Mouse (Mus musculus) heart, embryonic 10.5 days (tissue): ENCODE data around the gene Trpm7. TPM values are rescaled to one million over a fixed set of nuclear protein-coding genes. Genes with fewer than 3 reads are reported as not detected.

Experiments used
- DNase-seq: peaks from one replicate; pipeline ENCODE4 v3.0.0-alpha.2; 2017; ENCODE audit warnings: low spot score
- H3K27ac ChIP-seq: fragments of 300-500 bp; sonication (generic); 2 replicates; pipeline ENCODE4 v1.5.1; 2016; ENCODE audit warnings: mild to moderate bottlenecking
- H3K27me3 ChIP-seq: fragments of 300-500 bp; sonication (generic); 2 replicates; pipeline ENCODE4 v1.6.1; 2016; ENCODE audit warnings: mild to moderate bottlenecking; ENCODE audit not compliant: poor library complexity, insufficient read depth, severe bottlenecking
- H3K36me3 ChIP-seq: fragments of 300-500 bp; sonication (generic); 2 replicates; pipeline ENCODE4 v1.6.1; 2016; ENCODE audit warnings: mild to moderate bottlenecking, moderate library complexity
- H3K4me1 ChIP-seq: fragments of 300-500 bp; sonication (generic); 2 replicates; pipeline ENCODE4 v1.6.1; 2016; ENCODE audit warnings: mild to moderate bottlenecking
- H3K4me3 ChIP-seq: fragments of 300-500 bp; sonication (generic); 2 replicates; pipeline ENCODE4 v1.5.1; 2016; ENCODE audit warnings: mild to moderate bottlenecking, moderate library complexity
- H3K9me3 ChIP-seq: fragments of 300-500 bp; sonication (generic); 2 replicates; pipeline ENCODE4 v1.6.1; 2016; ENCODE audit warnings: mild to moderate bottlenecking, moderate library complexity
- WGBS: fragments of 180-500 bp; shearing (Covaris S2); methylation state at CpG from one replicate; pipeline ENCODE4 v1.1.7; 2016; 5-methylcytosine and 5-hydroxymethylcytosine counted together
- polyA plus RNA-seq: library from polyadenylated mRNA; unstranded; fragments of >200 nt; fragmentation: Nextera tagmentation; extraction: Ambion mirVana; gene quantifications from 2 replicates; pipeline ENCODE4 v1.2.1, GENCODE M21; 2016

Gene Trpm7
- polyA plus RNA-seq, 1 experiment from 2014 or later: 41.3 TPM

DNA sequence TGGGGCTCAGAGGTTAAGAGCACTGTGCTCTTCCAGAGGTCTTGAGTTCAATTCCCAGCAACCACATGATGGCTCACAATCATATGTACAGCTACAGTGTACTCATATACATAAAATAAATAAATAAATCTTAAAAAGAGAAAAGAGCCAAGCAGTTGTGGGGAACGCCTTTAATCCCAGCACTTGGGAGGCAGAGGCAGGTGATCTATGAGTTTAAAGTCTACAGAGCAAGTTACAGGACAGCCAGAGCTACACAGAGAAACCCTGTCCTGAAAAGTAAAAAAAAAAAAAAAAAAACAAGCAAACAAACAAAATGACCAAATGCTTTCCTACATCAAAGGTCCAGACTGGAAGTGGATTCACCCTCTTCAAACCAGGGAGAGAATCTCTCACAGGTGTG lies 2.0 kb upstream of the Trpm7 start:
- DNase-seq: no peak
- H3K4me3 ChIP-seq: no peak overlapping the region
- 87% methylated on average over 1 of the region's 1 CpGs for WGBS
- H3K9me3 ChIP-seq: no peaks in the 10 kb centered on the region
- H3K27me3 ChIP-seq: no peaks in the 10 kb centered on the region
- peaks cover 11% of the 10 kb centered on the region for H3K4me1 ChIP-seq
- H3K27ac ChIP-seq: no peak overlapping the region
- H3K36me3 ChIP-seq: no peaks in the 10 kb centered on the region

DNA sequence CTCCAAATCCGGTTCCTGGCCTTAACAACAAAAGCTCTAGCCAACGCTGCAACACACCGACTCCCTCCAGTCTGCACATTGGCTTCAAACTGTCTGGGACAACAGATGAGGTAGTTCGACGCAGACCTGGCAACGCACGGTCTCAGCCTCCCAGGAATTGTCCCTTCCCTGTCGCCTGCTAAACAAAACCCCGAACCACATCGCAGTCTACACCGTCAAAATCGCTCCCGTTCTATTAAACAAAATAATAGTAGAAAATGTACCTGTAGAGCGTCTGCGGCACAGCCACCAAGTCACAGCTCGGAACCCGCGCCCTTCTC lies 554 bp downstream of the Trpm7 start:
- no peak for DNase-seq
- Histone ChIP-seq H3K9me3 (no peaks in the 10 kb centered on the region), H3K4me3 (peak overlapping the region; percentile 98), H3K4me1 (peaks cover 3% of the 10 kb centered on the region), H3K27me3 (no peaks in the 10 kb centered on the region), H3K27ac (peak overlapping the region; percentile 99), H3K36me3 (no peaks in the 10 kb centered on the region)
- WGBS: under 1% methylated on average over 18 of the region's 18 CpGs

DNA sequence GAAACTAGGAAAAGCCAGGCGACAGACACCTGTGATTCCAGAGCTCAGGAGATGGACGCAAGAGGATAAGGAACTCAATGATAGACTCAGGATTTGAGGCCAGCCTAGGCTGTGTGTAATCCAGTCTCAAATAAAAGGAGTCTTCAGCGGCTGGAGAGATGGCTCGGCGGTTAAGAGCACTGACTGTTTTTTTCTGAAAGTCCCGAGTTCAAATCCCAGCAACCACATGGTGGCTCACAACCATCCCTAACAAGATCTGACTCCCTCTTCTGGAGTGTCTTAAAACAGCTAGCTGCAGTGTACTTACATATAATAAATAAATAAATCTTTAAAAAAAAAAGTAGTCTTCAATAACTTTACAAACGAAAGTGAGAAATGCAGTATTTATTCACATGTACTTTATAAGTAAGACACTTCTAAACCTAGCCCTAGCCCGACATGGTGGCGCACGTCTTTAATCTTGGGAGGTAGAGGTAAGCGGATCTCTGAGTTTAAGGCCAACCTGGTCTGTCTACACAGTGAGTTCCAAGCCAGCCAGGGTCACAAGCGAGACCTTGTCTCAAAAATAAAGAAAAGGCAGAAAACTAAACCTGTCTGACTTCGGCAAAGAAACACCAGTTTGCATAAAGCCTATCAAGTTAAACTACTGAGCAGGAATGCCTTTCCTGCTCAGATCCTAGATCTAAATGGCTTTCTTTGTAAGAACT lies 1.1 kb downstream of the Trpm7 start:
- DNase-seq: no peak
- Histone ChIP-seq H3K4me3 (peak overlapping the region; percentile 98), H3K36me3 (no peaks in the 10 kb centered on the region), H3K4me1 (peaks cover 8% of the 10 kb centered on the region), H3K9me3 (no peaks in the 10 kb centered on the region), H3K27ac (peak overlapping the region; percentile 99), H3K27me3 (no peaks in the 10 kb centered on the region)
- 23% methylated on average over 13 of the region's 13 CpGs for WGBS

DNA sequence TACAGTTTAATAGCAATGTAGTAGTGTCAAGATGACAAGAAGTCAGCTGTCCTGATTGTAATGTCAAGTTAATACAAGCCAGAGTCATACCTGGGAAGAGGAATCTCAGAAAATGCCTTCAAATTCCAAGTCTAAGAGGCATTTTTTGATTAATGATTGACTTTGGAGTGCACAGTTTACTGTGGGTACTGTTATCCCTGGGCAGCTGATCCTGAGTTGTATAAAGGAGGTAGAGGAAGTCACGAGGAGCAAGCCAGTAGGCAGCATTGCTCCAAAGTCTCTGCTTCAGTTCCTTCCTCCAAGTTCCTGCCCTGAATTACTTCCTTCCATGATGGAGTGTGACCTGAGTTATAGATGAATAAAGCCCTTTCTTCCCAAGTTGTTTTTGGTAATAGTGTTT lies 9.7 kb downstream of the Trpm7 start:
- peaks cover 14% of the 10 kb centered on the region for H3K4me1 ChIP-seq
- no peak overlapping the region for H3K4me3 ChIP-seq
- H3K27me3 ChIP-seq: no peaks in the 10 kb centered on the region
- WGBS: 79% methylated on average over 1 of the region's 1 CpGs
- no peaks in the 10 kb centered on the region for H3K9me3 ChIP-seq
- H3K36me3 ChIP-seq: peaks cover 3% of the 10 kb centered on the region; the same call in 1 of the 2 replicates
- no peak for DNase-seq
- H3K27ac ChIP-seq: no peak overlapping the region

DNA sequence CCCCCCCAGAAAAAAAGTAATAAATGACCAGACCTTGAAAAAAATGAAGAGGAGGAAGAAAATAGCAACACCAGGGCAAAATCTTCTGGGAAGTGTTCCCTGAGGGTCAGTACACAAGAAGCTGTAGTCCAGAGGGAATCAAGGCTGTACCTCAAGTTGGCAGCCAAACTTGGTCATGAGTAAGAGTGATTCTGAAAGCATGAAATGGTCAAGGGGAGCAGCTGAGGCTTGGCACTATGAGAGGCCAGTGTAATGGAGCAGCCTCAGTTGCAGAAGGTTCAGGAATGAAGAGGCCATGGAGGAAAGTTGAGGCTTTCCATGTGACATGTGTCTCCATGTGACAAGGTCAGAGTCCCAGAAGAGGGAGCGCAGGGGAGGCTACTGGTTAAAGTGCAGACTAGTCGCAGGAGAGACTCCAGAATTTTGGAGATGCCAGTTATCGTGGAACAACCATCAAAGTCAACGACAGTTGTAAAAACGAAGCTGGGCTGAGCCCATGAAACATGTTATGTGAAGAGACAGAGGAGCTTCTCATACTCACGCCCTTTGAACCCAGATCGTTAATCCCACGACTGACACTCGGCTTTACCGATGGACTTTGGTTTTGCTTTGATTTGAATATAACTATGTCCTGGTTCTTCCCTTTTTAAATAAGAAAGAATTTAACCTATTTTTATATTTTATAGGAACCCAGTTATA lies 10.4 kb downstream of the Trpm7 start:
- 91% methylated on average over 10 of the region's 10 CpGs for WGBS
- H3K36me3 ChIP-seq: peaks cover 3% of the 10 kb centered on the region; the same call in 1 of the 2 replicates

DNA sequence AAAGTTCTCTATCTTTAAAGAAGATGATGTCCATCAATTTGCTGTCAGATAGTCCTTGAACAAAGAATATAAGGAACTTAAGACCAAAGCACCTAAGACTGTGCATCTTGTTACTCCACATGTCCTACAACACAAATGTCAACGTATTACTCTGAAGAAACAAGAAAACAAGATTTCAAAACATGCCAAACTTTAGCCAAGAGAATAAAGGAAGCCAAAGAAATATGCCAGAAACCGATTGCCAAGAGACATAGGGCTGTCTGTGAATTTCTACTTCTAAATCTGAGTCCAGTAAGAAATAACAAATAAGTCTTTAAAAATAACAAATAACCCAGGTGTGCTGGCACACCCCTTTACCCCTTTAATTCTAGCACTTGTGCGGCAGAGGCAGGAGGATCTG lies 11.0 kb downstream of the Trpm7 start:
- Histone ChIP-seq H3K36me3 (peaks cover 3% of the 10 kb centered on the region; the same call in 1 of the 2 replicates), H3K4me1 (peaks cover 10% of the 10 kb centered on the region), H3K9me3 (no peaks in the 10 kb centered on the region), H3K27ac (no peak overlapping the region), H3K4me3 (no peak overlapping the region), H3K27me3 (no peaks in the 10 kb centered on the region)
- WGBS: 93% methylated on average over 3 of the region's 3 CpGs
- DNase-seq: no peak

More for the DNA sequence above, 10.4 kb downstream of the Trpm7 start:
- Histone ChIP-seq H3K27ac (no peak overlapping the region), H3K27me3 (no peaks in the 10 kb centered on the region), H3K9me3 (no peaks in the 10 kb centered on the region), H3K4me1 (peaks cover 14% of the 10 kb centered on the region), H3K4me3 (no peak overlapping the region)
- no peak for DNase-seq

DNA sequence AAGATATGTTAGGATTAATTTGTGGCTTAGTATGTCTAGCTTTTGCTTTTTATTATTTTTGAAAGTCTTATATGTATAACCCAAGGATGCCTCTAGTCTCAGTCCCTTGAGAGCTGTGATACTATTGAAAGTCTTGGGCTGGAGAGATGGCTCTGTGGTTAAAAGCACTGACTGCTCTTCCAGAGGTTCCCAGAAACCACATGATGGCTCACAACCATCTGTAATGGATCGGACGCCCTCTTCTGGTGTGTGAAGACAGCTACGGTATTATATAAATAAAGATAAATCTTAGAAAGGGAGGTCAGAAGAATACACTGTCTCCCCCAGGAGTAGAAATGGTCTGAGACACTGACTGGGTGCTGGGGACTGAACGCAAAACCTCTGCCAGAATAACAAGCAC lies 31.3 kb downstream of the Trpm7 start:
- H3K27ac ChIP-seq: no peak overlapping the region
- no peak for DNase-seq
- WGBS: 90% methylated on average over 4 of the region's 4 CpGs
- H3K4me1 ChIP-seq: no peaks in the 10 kb centered on the region
- no peaks in the 10 kb centered on the region for H3K9me3 ChIP-seq
- H3K36me3 ChIP-seq: peaks cover 78% of the 10 kb centered on the region
- no peak overlapping the region for H3K4me3 ChIP-seq
- H3K27me3 ChIP-seq: no peaks in the 10 kb centered on the region

DNA sequence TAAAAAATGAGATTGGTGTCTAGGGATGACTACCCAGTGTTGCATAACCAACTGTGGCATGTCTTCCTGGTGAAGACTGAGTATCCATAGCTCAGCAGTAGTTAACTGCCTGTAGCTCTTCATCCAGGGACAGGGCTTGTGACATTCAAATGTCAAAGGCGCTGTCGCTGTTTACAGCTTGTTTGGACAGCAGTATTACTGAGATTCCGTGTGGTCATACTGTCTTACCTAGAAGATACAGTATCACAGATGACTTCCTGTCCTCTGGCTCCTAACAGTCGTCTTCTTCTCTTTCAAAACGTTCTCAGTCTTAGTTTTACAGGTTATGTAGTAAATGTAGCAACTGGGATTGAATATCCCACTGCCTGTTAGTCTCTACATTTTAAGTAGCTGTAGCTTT lies 37.2 kb downstream of the Trpm7 start:
- H3K27me3 ChIP-seq: no peaks in the 10 kb centered on the region
- no peak for DNase-seq
- H3K9me3 ChIP-seq: no peaks in the 10 kb centered on the region
- H3K4me1 ChIP-seq: no peaks in the 10 kb centered on the region
- peaks cover 90% of the 10 kb centered on the region for H3K36me3 ChIP-seq
- H3K27ac ChIP-seq: no peak overlapping the region
- WGBS: 82% methylated on average over 5 of the region's 5 CpGs
- H3K4me3 ChIP-seq: no peak overlapping the region

DNA sequence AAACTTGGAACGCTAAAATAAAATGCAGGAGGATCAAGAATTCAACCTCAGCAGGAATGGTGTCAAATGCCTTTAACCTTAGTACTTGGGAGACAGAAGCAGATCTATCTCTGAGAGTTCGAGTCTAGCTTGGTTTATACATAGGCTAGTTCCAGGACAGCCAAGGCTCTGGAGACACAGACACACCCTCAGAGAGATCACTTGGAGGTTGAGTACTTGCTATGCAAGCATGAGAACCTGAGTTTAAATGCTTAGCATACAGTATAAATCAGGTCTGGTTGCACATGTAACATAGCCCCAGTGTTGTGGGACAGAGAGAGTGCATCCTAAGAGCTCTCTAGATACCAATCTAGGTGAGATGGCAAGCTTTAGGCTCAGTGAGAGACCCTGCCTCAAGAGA lies 58.6 kb downstream of the Trpm7 start:
- Histone ChIP-seq H3K27ac (no peak overlapping the region), H3K36me3 (peaks cover 51% of the 10 kb centered on the region)
- WGBS: 75% methylated on average over 2 of the region's 2 CpGs

DNA sequence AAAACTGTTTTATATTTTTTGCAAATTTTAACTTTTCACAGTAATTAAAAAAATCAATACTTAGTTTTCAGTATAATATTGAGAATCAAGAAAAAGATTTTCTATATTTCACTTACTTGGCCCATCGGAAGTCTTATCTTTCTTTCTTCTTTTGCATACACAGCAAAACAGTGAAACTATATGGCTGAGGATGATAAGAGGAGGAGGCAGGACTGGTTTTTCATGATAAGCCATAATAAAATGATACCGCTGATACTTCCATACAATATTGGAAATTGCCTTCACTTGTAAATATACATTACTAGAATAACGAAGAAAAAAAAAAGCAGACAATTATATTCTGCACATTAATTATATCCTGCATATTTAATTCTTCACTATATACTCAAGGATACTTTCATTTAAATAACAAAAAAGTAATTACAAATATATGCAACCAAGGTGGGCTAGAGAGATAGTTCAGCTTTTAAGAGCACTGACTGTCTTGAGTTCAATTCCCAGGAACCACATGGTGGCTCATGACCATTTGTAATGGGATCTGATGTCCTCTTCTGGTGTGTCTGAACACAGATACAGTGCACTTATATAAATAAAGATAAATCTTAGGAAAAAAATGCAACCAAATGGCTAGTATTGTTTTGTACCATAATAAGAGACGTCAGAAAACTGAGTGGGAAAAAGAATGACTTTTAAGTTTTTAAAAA lies 59.2 kb downstream of the Trpm7 start:
- Histone ChIP-seq H3K36me3 (peaks cover 54% of the 10 kb centered on the region), H3K4me3 (no peak overlapping the region), H3K9me3 (no peaks in the 10 kb centered on the region), H3K27ac (no peak overlapping the region; the same call in 1 of the 2 replicates), H3K27me3 (no peaks in the 10 kb centered on the region), H3K4me1 (0 out of 2 replicates have a peak, but pooled peaks cover 3% of the 10 kb centered on the region)
- WGBS: 71% methylated on average over 4 of the region's 4 CpGs
- no peak for DNase-seq

More for the DNA sequence above, 58.6 kb downstream of the Trpm7 start:
- Histone ChIP-seq H3K9me3 (no peaks in the 10 kb centered on the region), H3K27me3 (no peaks in the 10 kb centered on the region), H3K4me3 (no peak overlapping the region), H3K4me1 (0 out of 2 replicates have a peak, but pooled peaks cover 3% of the 10 kb centered on the region)
- no peak for DNase-seq

DNA sequence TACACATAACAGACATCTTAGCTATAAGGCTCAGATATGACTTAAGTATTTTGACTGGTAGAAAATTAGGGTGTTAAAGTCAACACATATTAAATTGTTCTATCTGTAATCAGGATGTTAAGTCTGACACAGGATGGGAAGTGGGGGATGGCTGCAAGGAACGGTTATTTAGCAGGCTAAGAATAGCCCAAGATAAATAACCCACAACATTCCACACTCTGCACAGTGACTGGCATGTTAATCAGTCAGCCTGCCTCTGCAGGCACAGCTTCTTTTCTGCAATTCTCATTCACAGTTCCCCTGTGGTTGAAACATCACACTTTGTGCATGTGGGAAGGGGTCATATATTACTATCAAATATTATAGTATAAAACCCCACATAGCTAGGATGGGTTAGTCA lies 60.2 kb downstream of the Trpm7 start:
- 10% methylated on average over 1 of the region's 1 CpGs for WGBS
- Histone ChIP-seq H3K4me1 (0 out of 2 replicates have a peak, but pooled peaks cover 3% of the 10 kb centered on the region), H3K4me3 (no peak overlapping the region), H3K27me3 (no peaks in the 10 kb centered on the region), H3K27ac (peak overlapping the region; percentile 52; the same call in 1 of the 2 replicates), H3K36me3 (peaks cover 57% of the 10 kb centered on the region), H3K9me3 (no peaks in the 10 kb centered on the region)
- DNase-seq: no peak

DNA sequence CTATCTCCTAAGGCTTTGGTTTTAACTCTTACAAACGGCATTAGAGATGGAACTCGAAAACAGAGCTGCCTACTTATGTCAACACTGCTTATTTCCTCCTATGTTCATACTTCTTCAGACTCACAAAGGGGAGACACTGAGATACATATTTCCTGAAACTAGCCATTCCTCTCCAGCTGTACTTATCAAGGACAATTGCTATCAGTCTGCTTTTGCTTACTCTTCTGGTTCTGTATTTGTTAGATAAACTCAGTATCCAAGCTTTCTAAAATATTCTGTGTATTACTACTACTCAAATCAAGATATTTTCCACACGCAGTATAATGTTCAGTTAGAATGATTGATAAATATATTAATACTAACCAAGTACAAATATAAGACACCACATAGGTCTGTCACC lies 74.0 kb downstream of the Trpm7 start:
- no peak overlapping the region for H3K27ac ChIP-seq
- WGBS: 82% methylated on average over 3 of the region's 3 CpGs

DNA sequence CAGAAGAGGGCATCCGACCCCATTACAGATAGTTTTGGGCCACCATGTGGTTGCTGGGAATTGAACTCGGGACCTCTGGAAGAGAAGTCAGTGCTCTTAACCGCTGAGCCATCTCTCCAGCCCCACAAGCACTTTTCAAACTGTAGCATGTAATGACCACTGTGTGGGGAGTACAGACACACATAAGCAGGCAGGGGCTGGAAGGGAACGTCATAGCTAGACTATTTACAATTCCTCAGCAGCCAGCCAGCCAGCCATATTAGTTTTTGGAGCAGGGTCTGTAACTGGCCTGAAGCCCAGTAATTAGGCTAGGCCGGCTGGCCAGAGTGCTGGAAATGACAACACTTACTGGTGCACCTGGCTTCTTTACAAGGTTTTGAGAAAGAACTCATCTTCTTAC lies 77.6 kb downstream of the Trpm7 start:
- no peak overlapping the region for H3K4me3 ChIP-seq
- H3K27ac ChIP-seq: no peak overlapping the region
- 92% methylated on average over 5 of the region's 5 CpGs for WGBS
- no peaks in the 10 kb centered on the region for H3K27me3 ChIP-seq
- H3K9me3 ChIP-seq: no peaks in the 10 kb centered on the region
- no peaks in the 10 kb centered on the region for H3K4me1 ChIP-seq
- DNase-seq: no peak
- peaks cover 84% of the 10 kb centered on the region for H3K36me3 ChIP-seq

More for the DNA sequence above, 74.0 kb downstream of the Trpm7 start:
- no peaks in the 10 kb centered on the region for H3K4me1 ChIP-seq
- no peak for DNase-seq
- H3K4me3 ChIP-seq: no peak overlapping the region
- peaks cover 78% of the 10 kb centered on the region for H3K36me3 ChIP-seq
- no peaks in the 10 kb centered on the region for H3K27me3 ChIP-seq
- no peaks in the 10 kb centered on the region for H3K9me3 ChIP-seq
